Mouse (Mus musculus) large intestine, adult 2 months (tissue): ENCODE results near the gene Gadd45a. TPM values are rescaled to one million over a fixed set of nuclear protein-coding genes. Genes with fewer than 3 reads are reported as not detected.
"Not testable (repeated sequence)": the region's sequence is repeated elsewhere in the genome, so short reads cannot be mapped to it uniquely, and the experiment has no call there.

ENCODE experiments used
- DNase-seq: peaks from one replicate; pipeline ENCODE4 v3.0.0-alpha.2; 2012; ENCODE audit warnings: low read depth, low spot score
- WGBS: fragments of 180-500 bp; shearing (Covaris S2); methylation state at CpG from one replicate; pipeline ENCODE4 v1.1.7; 2018; 5-methylcytosine and 5-hydroxymethylcytosine counted together
- polyA plus RNA-seq: library from polyadenylated mRNA; depleted of rRNA; stranded (reverse); fragments of >200 nt; gene quantifications from 2 replicates; pipeline ENCODE4 v1.2.3, GENCODE M21; 2012

Gadd45a gene
- polyA plus RNA-seq, 1 experiment: 52.8 TPM

DNA sequence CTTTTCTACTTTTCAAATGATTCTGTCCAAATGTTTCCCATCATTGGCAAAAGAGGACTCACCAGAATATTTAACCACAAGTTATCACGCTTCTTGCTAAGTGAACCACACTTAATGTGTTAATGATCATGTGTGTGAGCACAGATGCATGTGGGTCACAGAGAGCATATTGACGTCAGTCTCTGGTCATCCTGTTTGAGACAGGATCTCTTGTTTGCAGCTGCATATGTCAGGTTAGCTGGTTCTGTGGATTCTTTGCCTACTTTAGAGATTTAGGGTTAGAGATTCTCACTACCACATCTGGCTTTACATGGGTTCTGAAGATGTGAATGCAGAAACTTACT, 12.4 kb upstream of the Gadd45a start:
- no peak for DNase-seq
- 83% methylated on average over 2 of the region's 2 CpGs for WGBS

DNA sequence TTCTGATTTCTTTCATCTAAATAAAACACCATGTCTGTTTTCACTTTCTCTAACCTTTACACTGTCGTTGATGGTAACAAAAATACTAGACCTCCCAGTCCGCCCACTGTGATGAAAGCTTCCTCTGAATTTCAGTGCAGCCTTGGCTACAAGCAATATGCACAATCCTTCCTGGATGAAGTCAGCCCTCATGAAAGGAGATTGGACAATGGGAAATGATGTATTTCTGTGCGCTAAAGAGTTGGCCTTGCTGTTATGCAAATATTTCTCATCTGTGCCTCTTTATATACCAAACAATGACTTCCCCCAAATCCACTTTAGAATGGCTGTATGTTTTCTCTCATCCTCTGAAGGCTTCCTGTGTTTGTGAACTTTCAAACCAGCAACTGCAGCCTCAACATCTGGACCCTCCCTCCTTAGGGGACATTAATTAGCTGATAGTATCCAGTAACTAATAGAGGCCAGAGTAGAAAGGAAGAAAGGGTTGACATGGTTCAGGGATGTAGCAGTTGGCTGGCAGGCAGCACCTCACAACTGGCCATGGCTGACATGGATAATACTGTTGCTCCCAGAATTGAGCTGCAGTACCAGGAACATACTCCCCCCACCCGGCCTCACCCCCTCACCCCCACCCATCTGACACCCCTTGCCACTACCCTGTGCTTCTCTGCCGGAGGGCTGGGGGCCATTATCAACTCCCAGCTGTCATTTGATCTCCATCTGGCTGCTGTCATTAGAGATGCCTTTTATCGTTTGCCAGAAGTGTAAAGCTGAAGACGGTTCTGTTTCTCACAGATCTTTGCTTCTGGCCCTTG, 11.8 kb upstream of the Gadd45a start:
- whole genome bisulfite sequencing: 54% methylated on average over 7 of the region's 7 CpGs

DNA sequence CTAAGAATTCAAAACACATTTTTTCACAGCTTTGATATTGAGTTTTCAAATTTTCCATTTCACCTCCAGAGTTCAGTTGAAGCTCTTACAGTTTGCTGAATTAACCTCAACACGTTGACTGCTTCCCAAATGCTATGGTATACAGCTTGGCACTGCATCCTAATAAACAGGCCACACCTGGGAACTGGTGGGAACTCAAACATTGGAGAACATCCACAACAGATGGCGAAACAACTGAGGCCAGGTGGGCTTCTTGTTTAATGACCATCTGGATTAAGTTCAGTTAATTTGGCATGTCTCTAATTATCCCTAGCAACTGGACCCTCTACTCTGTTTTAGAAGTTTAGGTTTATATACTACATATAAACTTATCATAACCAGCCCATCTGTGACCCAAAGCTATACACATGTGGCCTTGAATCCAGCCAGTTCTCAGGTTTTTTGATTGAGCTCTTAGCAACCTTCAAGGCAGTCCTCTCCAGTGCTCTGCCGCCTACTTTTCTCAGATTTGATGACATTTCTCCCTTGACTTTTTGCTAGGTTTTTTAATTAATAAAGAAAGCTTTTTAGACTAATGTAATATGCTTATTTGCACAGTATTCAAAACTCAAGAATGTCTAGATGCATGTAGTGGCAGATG, 10.9 kb upstream of the Gadd45a start:
- DNase-seq: no peak
- 64% methylated on average over 3 of the region's 3 CpGs for WGBS

More for the DNA sequence above, 11.8 kb upstream of the Gadd45a start:
- DNase-seq: no peak

DNA sequence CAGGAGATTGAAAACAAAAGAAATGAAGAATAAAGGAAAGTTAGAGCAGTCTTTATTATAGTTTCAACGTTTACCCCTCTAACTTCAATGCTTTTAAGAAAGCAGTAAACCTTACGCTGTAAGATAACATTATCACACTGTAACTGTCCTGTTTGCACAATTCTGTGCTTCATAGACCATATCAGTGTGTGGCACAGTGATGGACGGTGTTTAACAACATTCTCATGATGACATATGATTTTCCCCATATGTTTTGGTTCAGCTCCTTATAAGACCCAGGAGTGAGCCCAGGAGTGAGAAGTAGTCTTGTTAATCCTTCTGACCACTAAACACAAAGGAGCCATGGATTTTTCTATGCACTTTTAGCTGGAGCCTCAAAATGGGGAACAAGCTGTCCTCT, 9.7 kb upstream of the Gadd45a start:
- DNase-seq: no peak
- 60% methylated on average over 3 of the region's 3 CpGs for WGBS

DNA sequence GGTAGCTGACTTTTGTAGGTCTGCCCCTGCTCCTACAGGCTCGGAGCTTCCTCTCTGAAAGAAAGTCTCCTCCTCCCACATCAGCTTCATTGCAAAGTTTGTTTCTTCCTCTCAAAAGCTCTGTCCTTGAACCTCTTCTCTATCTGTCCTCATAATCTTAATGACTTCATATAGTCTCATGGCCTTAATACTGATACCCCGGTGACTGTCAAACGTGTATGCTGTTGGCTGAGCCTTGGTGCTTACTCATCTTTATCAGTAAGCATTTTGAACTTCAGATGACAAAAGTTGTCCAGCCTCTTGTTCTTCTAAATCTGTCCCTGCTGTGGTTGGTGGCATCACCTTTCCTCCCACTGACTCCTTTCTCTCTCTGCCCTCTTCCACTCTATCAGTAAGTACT, 8.2 kb upstream of the Gadd45a start:
- no peak for DNase-seq
- WGBS: 81% methylated on average over 3 of the region's 3 CpGs

DNA sequence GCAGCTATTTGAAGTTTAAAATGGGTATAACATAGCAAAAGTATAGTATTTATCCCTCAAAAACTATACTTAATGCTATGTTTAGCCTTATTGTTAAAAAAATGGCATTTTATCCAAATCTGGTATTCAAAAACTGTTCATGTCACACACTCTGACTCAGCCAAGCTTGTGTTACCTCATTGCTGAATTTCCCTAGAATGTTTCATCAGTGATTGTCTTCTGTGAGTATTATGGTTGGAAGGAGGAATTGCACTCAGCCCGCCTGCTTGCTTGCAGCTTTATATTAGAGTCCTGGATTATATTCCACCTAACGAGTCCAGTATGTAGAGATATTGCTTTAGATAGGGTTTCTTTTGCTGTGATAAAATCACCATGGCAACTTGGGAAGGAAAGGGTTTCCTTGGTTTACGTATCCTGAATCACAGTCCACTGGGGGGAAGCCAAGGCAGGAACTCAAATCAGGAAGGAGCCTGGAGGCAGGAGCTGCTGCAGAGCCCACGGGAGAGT, 3.7 kb upstream of the Gadd45a start:
- 78% methylated on average over 4 of the region's 4 CpGs for WGBS
- no peak for DNase-seq

DNA sequence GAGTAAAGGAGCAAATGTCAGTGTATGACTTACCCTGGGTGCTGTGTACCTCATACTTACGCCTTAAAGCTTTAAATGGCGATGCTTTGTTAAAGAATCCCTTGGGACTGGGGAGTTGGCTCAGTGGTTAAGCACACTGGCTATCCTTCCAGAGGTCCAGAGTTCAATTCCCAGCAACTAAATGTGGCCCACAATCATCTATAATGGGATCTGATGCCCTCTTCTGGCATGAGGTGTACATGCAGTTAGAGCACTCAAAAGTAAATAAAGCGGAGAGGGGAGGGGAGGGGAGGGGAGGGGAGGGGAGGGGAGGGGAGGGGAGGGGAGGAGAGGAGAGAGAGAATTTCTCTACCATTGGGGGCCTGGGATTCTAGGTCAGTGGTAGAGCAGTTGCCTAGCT, 1.7 kb upstream of the Gadd45a start:
- DNase-seq: no peak
- 95% methylated on average over 2 of the region's 3 CpGs for WGBS

DNA sequence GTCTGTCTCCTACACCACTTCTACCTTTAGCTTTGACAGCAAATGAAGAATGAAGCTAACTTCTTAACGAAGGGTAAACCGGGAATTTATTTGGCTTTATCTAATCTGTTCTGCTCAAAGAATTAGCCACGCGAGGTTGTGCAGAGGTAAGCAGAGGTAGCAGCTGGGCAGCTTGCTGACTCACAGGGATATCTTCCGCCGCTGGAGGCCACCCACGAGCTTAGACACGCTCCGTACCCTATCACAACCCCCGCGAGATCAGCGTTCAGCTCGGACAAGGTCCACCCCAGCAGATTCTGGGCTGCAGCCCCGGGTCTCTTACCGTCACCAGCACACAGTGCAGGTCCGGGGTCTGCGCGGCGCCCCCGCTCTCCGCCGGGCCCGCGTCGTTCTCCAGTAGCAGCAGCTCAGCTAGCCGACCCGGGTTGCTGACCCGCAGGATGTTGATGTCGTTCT, 873 bp downstream of the Gadd45a start:
- DNase-seq: no peak
- under 1% methylated on average over 29 of the region's 29 CpGs for WGBS

DNA sequence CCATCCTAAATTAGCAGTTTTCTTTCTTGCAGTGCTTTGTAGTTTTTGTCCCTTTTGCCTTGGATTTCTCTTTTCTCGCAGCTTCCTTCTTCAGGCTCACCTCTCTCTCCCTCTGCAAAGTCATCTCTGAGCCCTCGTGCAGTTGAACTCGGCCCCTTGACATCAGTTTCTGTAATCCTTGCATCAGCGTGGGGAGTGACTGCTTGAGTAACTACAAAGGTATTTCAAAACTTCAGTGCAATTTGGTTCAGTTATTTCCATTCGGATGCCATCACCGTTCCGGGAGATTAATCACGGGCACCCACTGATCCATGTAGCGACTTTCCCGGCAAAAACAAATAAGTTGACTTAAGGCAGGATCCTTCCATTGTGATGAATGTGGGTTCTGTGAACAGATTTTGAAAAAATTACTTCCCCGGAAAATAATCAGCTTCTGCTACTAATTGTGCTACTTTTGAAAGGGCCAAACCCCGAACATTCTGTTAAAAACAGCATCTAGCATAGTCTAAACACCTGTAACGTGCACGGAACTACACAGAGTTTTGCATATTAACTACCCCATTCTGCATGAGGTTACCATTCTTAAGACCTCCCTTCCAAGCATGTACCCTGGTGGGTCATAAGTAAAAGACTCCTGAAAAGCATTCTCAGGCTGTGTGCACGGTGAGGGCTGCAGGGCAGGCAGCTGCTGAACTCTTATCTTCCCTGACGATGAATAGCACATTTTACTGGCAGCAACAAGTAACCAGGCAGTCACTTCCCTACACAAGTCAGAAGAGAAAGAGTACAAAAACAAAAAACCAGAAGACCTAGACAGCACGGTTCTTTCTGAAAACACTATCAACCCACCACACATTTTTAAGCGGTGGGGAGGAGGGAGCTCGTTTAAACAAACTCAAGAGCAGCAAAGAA, 1.6 kb downstream of the Gadd45a start:
- no peak for DNase-seq
- 11% methylated on average over 19 of the region's 19 CpGs for WGBS

DNA sequence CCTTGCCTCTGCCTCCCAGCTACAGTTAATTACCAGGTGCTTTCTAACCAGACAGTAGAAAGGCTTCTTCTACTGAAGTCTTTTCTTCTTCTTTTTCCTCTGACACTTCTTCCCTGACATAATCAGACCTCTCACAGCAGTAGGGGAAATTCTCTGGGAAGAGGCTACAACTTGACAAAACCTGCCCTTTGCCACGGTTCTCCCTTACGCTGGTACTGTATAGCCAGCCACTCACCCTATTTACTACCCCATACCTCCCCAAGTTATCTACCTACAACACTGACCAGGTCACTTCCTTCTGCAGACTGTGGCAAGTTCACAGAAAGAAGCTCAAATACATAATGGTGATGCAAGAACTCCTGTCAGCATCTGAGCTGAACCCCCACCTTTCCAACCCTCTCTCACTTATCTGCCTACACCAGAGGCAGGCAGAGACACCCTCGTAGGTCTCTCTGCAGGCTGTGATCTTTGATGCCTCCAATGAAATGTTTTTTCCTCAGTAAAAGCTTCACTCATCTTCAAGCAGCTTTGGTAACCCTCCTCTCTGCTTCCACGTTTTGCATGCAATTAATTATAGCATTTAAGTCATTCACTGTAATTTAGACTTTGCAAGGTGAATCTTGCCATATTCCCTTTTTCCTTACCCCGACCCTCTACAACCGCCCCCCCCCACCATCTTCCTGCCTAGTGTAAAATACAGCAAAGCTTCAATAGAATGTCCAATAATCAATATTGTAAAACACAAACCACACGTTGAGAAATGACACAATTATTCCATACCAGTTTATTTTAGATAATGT, 2.7 kb downstream of the Gadd45a start:
- WGBS: 51% methylated on average over 7 of the region's 7 CpGs
- no peak for DNase-seq

DNA sequence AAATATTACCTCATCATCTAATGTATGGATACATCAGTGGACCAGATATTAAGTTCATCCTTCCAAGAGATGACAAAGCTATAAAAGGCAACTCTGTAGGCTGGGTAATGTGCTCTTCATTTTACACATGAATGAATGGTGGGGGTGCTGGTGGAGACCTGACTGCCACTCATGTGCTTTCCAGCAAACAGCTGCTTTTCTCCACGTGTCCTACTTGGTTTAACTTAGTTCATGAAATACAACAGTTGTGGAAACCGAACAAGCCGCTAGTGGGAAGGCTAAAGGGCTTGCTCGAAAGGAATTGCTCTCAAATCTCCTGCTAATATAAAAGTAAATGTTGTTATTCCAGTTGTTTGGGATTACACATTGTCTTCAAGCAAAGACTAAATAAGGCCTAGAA, 3.7 kb downstream of the Gadd45a start:
- no peak for DNase-seq
- 76% methylated on average over 4 of the region's 4 CpGs for WGBS

DNA sequence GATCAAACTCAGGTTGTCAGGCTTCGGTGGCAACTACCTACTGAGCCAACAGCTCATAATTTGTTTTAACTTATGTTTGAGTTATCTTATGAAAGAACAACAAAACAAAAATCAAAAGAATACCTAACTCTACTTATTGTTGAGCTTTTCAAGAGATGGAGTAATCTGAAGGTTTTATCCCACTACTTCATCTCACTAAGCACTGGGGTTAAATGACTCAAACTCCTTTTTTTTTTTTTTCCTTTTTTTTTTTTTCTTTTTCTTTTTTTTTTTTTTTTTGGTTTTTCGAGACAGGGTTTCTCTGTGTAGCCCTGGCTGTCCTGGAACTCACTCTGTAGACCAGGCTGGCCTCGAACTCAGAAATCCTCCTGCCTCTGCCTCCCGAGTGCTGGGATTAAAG, 4.3 kb downstream of the Gadd45a start:
- WGBS: 94% methylated on average over 3 of the region's 4 CpGs

DNA sequence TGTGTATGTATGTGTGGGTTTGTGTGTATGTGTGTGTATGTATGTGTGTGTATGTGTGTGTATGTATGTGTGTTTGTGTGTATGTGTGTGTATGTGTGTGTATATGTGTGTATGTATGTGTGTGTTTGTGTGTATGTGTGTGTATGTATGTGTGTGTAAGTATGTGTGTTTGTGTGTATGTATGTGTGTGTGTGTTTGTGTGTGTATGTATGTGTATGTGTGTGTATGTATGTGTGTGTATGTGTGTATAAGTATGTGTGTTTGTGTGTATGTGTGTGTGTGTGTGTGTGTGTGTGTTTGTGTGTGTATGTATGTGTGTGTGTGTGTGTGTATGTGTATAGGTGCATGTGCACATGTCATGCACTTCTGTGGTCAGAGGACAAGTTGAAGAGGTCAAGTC, 4.7 kb downstream of the Gadd45a start:
- not testable (repeated sequence) for DNase-seq

More for the DNA sequence above, 4.3 kb downstream of the Gadd45a start:
- not testable (repeated sequence) for DNase-seq

DNA sequence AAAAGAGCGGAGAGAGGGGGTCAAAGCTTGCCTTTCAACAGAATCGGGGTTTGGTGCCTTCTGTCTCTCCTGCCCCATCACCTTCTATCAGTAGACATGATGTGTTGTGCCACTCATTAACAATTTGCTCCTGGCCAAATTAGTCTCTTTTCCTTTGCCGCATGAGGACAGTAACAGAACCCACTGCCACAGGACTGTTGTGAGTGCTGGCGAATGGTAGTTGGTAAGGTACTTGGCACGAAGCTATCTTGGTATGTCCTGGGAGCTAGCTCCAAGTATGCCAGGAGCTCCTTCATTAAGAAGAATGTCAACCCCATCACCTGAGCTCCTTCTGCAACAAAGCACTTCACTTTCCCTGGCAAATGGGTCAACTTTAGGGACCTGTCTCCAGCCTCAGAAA, 6.4 kb downstream of the Gadd45a start:
- 85% methylated on average over 5 of the region's 5 CpGs for WGBS
- DNase-seq: no peak

DNA sequence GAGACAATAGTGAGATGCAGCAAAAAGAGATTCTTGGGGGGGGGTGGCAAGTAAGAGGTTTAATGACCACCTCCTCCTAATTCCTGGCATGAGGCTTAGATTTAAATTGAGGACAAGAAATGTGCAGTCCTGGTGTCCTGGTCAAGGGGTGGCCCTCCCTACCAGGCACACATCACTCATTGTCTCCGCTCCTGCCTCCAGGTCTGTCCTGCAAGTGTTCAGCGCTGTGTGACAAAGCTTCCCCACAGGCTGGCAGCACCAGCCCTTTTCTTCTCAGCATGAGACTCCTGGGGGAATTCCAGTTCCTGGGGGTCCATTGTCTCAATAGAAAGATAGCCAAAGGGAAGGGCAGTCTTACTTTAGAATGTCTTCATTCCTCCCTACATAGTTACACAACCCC, 6.8 kb downstream of the Gadd45a start:
- WGBS: 85% methylated on average over 2 of the region's 2 CpGs
- no peak for DNase-seq

DNA sequence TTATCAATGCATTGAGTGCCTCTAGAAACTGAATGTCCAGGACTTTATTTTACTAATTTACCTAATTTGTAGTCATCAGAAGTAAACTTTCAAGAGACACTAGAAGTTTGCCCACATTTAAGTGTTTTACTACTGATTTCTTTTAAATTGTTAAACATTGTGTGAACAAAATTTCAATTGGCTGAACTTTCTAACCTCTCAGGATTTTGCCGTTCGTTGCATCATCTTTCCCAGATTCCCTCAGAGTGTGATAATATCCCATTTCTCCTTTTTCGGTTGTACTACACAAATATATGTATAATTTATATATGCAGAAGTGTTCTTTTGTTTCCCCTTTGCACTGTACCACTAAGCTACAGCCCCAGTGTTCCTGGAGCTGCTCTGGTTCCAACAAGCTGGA, 7.3 kb downstream of the Gadd45a start:
- WGBS: 49% methylated on average over 3 of the region's 3 CpGs
- no peak for DNase-seq

DNA sequence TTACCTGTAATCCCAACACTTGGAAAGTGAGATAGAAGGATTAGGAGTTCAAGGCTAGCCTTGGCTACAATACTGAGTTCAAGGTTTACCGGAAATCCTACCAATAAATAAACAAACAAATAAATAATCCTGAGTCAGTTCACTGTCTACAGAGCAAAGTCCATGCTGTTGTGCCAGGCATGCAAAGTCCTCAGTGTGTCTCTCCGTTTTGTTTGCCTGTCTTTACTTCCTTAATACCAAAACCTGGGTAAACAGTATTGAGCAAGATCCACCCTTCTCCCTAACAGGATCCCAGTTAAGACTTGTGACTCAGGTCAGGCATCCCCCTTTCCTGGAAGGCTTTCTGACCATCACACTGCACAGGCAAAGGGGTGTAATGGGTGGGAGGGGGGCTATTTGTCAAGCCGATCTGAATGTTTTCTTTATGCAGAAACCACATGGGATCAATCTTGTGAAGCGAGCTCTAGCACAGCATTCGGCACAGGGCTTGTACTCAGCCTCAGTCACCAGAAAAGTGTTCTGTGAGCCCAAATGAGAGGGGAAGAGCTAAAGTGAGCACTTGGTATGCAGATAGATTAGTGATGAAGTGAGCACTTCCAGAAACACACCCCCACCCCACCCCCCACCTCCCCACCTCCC, 7.8 kb downstream of the Gadd45a start:
- no peak for DNase-seq
- 35% methylated on average over 5 of the region's 5 CpGs for WGBS

DNA sequence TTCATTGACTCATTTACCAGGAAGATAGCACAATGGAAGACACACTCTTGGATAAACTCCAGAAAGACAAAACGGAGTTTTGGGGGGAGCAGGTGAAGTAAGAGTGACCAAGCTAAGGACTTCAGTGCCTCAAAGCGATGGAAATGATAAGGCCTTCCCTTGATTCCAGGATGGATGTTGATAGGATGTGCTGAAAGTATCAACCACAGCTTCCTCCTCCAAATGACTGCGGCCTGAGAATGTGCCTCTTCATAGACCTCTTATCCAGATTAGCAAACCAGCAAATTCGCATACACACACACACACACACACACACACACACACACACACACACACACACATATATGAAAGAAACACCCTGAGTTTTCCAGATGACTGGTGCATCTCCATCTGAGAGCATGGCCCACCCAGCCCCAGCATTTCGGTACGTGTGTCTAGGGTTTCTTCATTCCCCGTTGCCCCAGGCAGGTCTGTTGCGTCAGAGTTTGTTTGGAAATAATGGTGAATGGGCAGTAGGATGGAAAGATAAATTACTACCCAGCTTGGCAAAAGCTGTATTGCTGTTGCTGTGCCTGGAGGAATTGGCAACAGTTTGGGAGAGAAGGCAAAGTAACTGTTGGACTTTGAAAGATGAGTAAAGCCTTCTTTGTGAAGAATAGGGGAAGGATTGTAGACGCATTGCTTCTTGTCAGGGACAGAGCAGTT, 9.7 kb downstream of the Gadd45a start:
- 68% methylated on average over 9 of the region's 9 CpGs for WGBS

More for the DNA sequence above, 9.7 kb downstream of the Gadd45a start:
- DNase-seq: no peak
